Mouse (Mus musculus): Measurements from ENCODE around the gene Drap1. TPM values are rescaled to one million over a fixed set of nuclear protein-coding genes. Genes with fewer than 3 reads are reported as not detected.
"Not testable (repeated sequence)": the region's sequence is repeated elsewhere in the genome, so short reads cannot be mapped to it uniquely, and the experiment has no call there.

Drap1 gene
- polyA plus RNA-seq, 1 experiment from 2014 or later, result 246 TPM

DNA sequence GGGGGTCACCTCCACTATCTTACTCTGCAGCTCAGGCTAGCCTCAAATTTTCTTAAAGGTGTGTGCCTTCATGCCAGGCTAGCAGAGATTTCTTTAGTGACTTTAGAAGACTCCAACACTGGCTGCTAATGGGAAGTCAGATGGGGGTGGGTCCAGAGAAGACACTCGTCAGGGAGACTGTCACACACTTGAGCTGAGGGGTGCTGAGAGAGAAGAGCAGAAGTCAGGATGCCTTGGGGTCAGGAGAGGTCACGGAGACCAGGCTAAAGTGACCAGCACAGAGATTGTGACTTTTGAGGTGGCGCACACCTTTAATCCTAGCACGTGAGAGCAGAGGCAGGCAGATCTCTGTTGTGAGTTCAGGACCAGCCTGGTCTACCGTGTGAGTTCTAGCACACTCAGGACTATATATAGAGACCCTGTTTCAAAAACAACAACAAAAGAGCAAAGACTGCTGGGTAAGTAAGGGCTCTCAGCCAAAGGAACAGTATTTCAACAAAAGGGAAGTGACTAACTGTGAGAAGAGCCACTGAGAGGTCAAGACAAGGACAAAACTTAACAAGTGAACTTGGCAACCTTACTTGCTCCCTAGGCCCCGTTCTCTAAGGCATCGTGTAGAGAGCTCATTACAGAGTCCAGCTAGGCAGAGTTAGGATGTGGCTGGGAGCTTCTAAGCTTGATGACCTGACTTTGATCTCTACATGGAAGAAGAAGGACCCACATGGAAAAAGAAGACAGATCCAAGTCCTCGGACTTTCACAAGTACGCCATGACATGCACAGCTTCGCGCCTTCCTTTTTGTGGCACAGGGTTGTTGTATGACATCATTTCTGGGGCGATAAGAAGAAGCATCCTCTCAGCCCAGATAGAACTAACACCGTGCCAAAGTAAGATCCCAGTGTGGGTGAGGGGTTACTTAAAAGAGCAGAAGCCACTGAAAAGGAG lies 16.4 kb downstream of the Drap1 start:
- Histone ChIP-seq H3K27me3 (ENCODE audit: low read depth, poor library complexity, severe bottlenecking) (no peaks in the 10 kb centered on the region), H3K4me1 (peaks cover 27% of the 10 kb centered on the region), H3K9me3 (replicated peaks) (no peaks in the 10 kb centered on the region), H3K27ac (peak overlapping the region; percentile 90), H3K4me3 (peak overlapping the region; percentile 61; the same call in 1 of the 2 replicates), H3K36me3 (peaks cover 5% of the 10 kb centered on the region; the same call in 1 of the 2 replicates)
- no peak for DNase-seq (ENCODE audit: low spot score)
- 93% methylated on average over 13 of the region's 13 CpGs for WGBS

DNA sequence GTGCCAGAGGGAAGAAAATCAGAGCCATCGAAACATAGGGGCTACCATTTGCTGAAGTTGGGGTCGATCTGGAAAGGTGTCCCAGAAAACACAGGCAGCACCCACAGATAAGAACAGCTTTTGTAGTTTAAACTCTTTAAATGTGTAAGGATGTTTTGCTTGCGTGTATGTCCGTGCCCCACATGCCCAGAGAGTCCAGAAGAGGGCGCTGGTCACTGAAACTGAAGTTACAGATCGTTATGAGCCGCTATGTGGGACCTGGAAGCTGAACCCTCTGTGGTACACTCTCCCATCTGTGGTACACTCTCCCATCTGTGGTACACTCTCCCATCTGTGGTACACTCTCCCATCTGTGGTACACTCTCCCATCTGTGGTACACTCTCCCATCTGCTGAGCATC lies 17.6 kb downstream of the Drap1 start:
- WGBS, result 20% methylated on average over 7 of the region's 7 CpGs

GRCm38 (mm10) chr19:5406531-5407126 lies 18.1 kb downstream of the Drap1 start:
- Histone ChIP-seq H3K27ac (peak overlapping the region; percentile 90), H3K4me3 (peak overlapping the region; percentile 61), H3K4me1 (peaks cover 23% of the 10 kb centered on the region)
- peak; percentile 65 for DNase-seq (ENCODE audit: low spot score)
- not testable (repeated sequence) for H3K9me3 ChIP-seq (replicated peaks); H3K36me3 ChIP-seq; H3K27me3 ChIP-seq (ENCODE audit: low read depth, poor library complexity, severe bottlenecking)
- 11% methylated on average over 25 of the region's 25 CpGs for WGBS

More for the DNA sequence above, 17.6 kb downstream of the Drap1 start:
- Histone ChIP-seq H3K36me3 (peaks cover 5% of the 10 kb centered on the region; the same call in 1 of the 2 replicates), H3K4me3 (peak overlapping the region; percentile 61), H3K27ac (peak overlapping the region; percentile 90), H3K9me3 (replicated peaks) (no peaks in the 10 kb centered on the region), H3K4me1 (peaks cover 27% of the 10 kb centered on the region), H3K27me3 (ENCODE audit: low read depth, poor library complexity, severe bottlenecking) (no peaks in the 10 kb centered on the region)
- DNase-seq (ENCODE audit: low spot score), result peak; percentile 69

DNA sequence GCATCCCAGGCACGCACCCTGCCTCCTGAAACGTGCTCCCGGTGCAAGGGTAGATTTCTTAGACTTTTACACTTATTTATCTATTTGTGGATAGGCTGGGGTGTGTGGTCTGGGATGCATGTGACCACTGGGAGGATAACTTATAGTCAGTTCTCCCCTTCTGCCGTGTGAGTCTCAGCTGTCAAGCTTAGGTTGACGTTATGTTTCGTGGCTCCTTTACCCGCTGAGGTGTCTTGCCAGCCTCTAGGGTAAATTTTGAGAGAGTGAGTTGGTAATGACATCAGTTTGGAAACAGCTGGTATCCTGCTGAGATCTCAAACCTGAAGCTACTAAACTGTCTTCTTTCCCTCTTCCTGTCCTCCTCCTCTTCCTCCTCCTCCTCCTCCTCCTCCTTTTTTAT lies 18.9 kb downstream of the Drap1 start:
- no peaks in the 10 kb centered on the region for H3K9me3 ChIP-seq (replicated peaks)
- H3K36me3 ChIP-seq, result peaks cover 5% of the 10 kb centered on the region; the same call in 1 of the 2 replicates
- 36% methylated on average over 7 of the region's 7 CpGs for WGBS
- no peaks in the 10 kb centered on the region for H3K27me3 ChIP-seq (ENCODE audit: low read depth, poor library complexity, severe bottlenecking)
- peak overlapping the region; percentile 85 for H3K27ac ChIP-seq
- peak overlapping the region; percentile 50 for H3K4me3 ChIP-seq
- DNase-seq (ENCODE audit: low spot score), result no peak
- H3K4me1 ChIP-seq, result peaks cover 23% of the 10 kb centered on the region

GRCm38 (mm10) chr19:5402293-5402692 lies 22.5 kb downstream of the Drap1 start, which contains the start of gene Tsga10ip:
Gene Tsga10ip (minus strand): TSS chr19:5402526.
- Histone ChIP-seq H3K9me3 (replicated peaks) (no peaks in the 10 kb centered on the region), H3K4me3 (no peak within 1 kb of the TSS), H3K27ac (no peak within 1 kb of the TSS), H3K27me3 (ENCODE audit: low read depth, poor library complexity, severe bottlenecking) (no peaks in the 10 kb centered on the region), H3K36me3 (no peaks in the 10 kb centered on the region), H3K4me1 (peaks cover 13% of the 10 kb centered on the region)
- no peak for DNase-seq (ENCODE audit: low spot score)
- WGBS, result 80% methylated on average over 8 of the region's 8 CpGs

DNA sequence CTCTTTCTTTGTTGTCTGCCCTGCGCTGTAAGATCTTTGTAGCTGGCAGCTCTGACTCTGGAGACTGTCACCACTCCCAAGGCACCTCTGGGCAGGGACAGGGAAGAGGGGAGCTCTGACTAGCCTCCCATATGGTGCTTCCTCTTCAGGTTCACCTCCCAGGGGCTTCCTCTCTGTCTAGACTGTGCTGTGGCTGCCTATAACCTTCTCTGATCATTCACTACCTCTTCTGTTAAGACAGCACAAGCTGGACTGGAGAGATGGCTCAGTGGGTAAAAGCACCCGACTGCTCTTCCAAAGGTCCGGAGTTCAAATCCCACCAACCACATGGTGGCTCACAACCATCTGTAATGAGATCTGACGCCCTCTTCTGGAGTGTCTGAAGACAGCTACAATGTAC lies 23.7 kb downstream of the Drap1 start:
- H3K4me1 ChIP-seq; H3K36me3 ChIP-seq; H3K27me3 ChIP-seq (ENCODE audit: low read depth, poor library complexity, severe bottlenecking); DNase-seq (ENCODE audit: low spot score); H3K9me3 ChIP-seq (replicated peaks); H3K4me3 ChIP-seq: not testable (repeated sequence)
- WGBS, result 79% methylated on average over 4 of the region's 4 CpGs
- H3K27ac ChIP-seq, result peak overlapping the region; percentile 19; the same call in 1 of the 2 replicates

DNA sequence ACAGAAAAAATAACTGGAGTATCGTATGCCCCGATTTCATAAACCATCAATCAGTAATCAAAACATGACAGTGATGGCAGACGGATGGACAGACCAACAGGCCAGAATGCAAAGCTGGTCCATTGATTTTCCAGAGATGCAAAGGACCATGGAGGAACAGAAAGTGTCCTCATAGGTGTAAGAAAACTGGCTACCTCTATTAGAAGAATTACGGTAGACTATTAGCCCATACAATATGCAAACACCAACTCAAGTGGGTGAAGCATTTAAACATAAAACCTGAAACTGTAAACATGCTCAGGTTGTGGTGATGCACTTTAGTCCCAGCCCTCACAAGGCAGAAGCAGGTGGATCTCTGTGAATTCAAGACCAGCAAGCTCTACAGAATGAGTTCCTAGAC lies 29.4 kb downstream of the Drap1 start:
- no peak for DNase-seq (ENCODE audit: low spot score)
- Histone ChIP-seq H3K36me3 (no peaks in the 10 kb centered on the region), H3K27ac (no peak overlapping the region), H3K27me3 (ENCODE audit: low read depth, poor library complexity, severe bottlenecking) (no peaks in the 10 kb centered on the region), H3K4me1 (peaks cover 12% of the 10 kb centered on the region), H3K9me3 (replicated peaks) (no peaks in the 10 kb centered on the region), H3K4me3 (no peak overlapping the region)
- 78% methylated on average over 4 of the region's 4 CpGs for WGBS

- Histone ChIP-seq H3K36me3 (no peaks in the 10 kb centered on the region), H3K4me1 (peaks cover 25% of the 10 kb centered on the region), H3K9me3 (replicated peaks) (no peaks in the 10 kb centered on the region), H3K27ac (no peak overlapping the region), H3K27me3 (ENCODE audit: low read depth, poor library complexity, severe bottlenecking) (no peaks in the 10 kb centered on the region), H3K4me3 (no peak overlapping the region)
- DNase-seq (ENCODE audit: low spot score), result no peak
- WGBS, result 43% methylated on average over 10 of the region's 10 CpGs
These were observed 30.6 kb downstream of the Drap1 start for GRCm38 (mm10) chr19:5394168-5394567.

GRCm38 (mm10) chr19:5392892-5393291 lies 31.9 kb downstream of the Drap1 start:
- Histone ChIP-seq H3K9me3 (replicated peaks) (no peaks in the 10 kb centered on the region), H3K36me3 (no peaks in the 10 kb centered on the region), H3K27ac (no peak overlapping the region), H3K4me3 (no peak overlapping the region), H3K4me1 (peaks cover 27% of the 10 kb centered on the region), H3K27me3 (ENCODE audit: low read depth, poor library complexity, severe bottlenecking) (no peaks in the 10 kb centered on the region)
- no peak for DNase-seq (ENCODE audit: low spot score)
- 85% methylated on average over 4 of the region's 4 CpGs for WGBS

DNA sequence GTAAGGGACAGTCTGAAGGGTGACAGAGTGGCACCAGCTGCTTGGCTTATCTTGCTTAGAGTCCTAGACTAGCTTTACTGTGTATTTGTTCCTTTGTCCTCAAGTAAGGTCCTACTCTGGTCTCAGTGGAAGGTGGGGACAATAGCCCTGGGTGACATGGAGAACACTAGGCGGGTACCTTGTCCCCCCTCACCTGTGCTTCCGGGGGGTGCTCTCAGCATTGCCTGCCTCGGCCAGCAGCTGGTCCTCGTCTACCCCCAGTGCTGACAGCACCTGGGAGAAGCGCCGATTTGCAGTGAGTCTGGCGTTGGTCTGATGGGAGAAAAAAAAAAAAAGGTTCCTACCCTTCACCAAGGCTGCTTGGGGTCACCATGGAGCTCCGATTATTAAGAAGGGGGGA lies 34.4 kb downstream of the Drap1 start:
- H3K4me3 ChIP-seq, result peak overlapping the region; percentile 100
- 79% methylated on average over 8 of the region's 8 CpGs for WGBS
- H3K27me3 ChIP-seq (ENCODE audit: low read depth, poor library complexity, severe bottlenecking), result no peaks in the 10 kb centered on the region
- peaks cover 14% of the 10 kb centered on the region for H3K36me3 ChIP-seq
- H3K9me3 ChIP-seq (replicated peaks), result no peaks in the 10 kb centered on the region
- H3K27ac ChIP-seq, result peak overlapping the region; percentile 92
- DNase-seq (ENCODE audit: low spot score), result no peak
- H3K4me1 ChIP-seq, result peaks cover 39% of the 10 kb centered on the region

GRCm38 (mm10) chr19:5389647-5390046 lies 35.1 kb downstream of the Drap1 start:
- peak overlapping the region; percentile 100 for H3K4me3 ChIP-seq
- peaks cover 39% of the 10 kb centered on the region for H3K4me1 ChIP-seq
- 32% methylated on average over 12 of the region's 12 CpGs for WGBS

DNA sequence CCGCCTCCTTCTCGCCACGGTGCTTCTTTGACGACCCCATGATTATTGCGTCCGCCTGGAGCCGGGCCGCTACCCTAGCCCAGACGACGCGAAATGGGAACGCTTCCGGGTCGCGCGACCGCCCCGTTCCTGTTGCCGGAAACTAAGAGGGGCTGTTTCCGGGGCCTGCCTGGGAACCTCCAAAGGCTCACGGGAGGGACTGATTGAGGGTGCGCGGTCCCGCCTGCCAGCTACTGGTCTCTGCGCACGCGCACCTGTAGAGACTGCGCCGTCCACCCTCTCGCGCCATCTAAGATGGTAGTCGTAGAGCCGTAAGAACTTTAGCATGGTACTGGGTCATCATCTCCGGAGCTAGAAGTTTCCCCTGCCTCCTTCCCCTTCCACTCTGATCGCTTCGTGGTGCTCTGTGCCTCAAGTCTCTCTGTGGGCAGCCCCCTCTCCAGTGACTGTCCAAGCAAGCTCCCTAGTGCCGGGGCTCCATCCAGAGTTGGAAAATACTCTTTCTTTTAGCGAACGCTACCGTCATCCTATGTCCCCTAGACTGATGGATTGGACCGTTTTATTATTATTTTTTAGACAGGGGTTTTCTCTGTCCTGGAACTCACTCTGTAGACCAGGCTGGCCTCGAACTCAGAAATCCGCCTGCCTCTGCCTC lies 36.1 kb downstream of the Drap1 start, which contains the start of gene Sart1:
TSS of gene Sart1 (minus strand) at position 116 of the 655 bp plus-strand sequence.
- WGBS, result 2% methylated on average over 43 of the region's 43 CpGs
- Histone ChIP-seq H3K36me3 (peaks cover 31% of the 10 kb centered on the region), H3K4me1 (peaks cover 36% of the 10 kb centered on the region), H3K27me3 (ENCODE audit: low read depth, poor library complexity, severe bottlenecking) (no peaks in the 10 kb centered on the region), H3K4me3 (peak within 1 kb of the TSS; percentile 100), H3K9me3 (replicated peaks) (no peaks in the 10 kb centered on the region), H3K27ac (peak within 1 kb of the TSS; percentile 92)
- peak; percentile 96 for DNase-seq (ENCODE audit: low spot score)

More at GRCm38 (mm10) chr19:5389647-5390046, 35.1 kb downstream of the Drap1 start:
- Histone ChIP-seq H3K27ac (peak overlapping the region; percentile 92), H3K36me3 (peaks cover 21% of the 10 kb centered on the region), H3K27me3 (ENCODE audit: low read depth, poor library complexity, severe bottlenecking) (no peaks in the 10 kb centered on the region), H3K9me3 (replicated peaks) (no peaks in the 10 kb centered on the region)
- DNase-seq (ENCODE audit: low spot score), result peak; percentile 52

Data from limb, embryonic 10.5 days (tissue).